ENCODE assay signal across 22 mouse cellular contexts in the genomic region with DNA sequence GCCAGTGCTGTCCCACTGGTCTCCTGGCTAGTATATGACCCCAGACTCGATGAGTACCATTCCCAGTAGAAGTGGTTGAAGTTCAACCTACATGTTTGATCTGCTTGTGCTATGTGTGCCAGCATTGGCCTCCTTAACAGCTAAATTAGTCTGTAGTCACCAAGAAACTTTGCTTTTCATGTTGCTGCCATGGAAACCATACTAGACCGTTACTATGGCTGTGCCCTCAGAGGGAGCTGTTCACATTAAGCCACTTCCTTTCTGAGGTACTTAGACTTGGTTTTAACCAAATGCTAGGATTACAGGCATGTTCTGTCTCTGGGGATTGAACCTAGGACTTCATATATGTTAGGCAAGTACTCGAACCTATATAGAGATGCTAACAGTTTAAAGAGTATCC.
DNase-seq lines count a peak whose midpoint lies in the region; ATAC-seq and TF ChIP-seq lines count a peak whose summit lies in the region.
"Had no signal": no experiment of that assay in that cellular context is flagged by ENCODE, and none has a peak within 500 bp of the region (broad histone marks: within the 10 kb centered on the region; RNA-seq: fewer than 3 reads in every experiment).

No protein-coding gene starts in this region.

- no peak overlapping the region for H3K27ac ChIP-seq in hindbrain, postnatal 0 days
- H3K27ac ChIP-seq in hindbrain, embryonic 14.5 days = no peak overlapping the region
- H3K27ac ChIP-seq: embryonic facial prominence, embryonic 13.5 days; heart, embryonic 15.5 days; liver, embryonic 13.5 days; stomach, postnatal 0 days had no signal

- H3K9me3 ChIP-seq in hindbrain, postnatal 0 days (ENCODE audit: low read length) = no peaks in the 10 kb centered on the region
- 0 out of 2 replicates have a peak, but pooled peaks cover 2% of the 10 kb centered on the region for H3K9me3 ChIP-seq in hindbrain, embryonic 14.5 days (ENCODE audit: control insufficient read depth, low read length)
- H3K9me3 ChIP-seq: embryonic facial prominence, embryonic 13.5 days; heart, embryonic 15.5 days; liver, embryonic 13.5 days had no signal

- no peak overlapping the region for H3K9ac ChIP-seq in hindbrain, postnatal 0 days (replicated peaks; ENCODE audit: low read length)
- H3K9ac ChIP-seq in hindbrain, embryonic 14.5 days = no peak overlapping the region
- H3K9ac ChIP-seq: embryonic facial prominence, embryonic 13.5 days; heart, embryonic 15.5 days; liver, embryonic 13.5 days had no signal

- 57% methylated on average over 3 of the region's 3 CpGs for WGBS in hindbrain, postnatal 0 days
- 63% methylated on average over 3 of the region's 3 CpGs for WGBS in hindbrain, embryonic 14.5 days

- H3K4me3 ChIP-seq in hindbrain, postnatal 0 days (ENCODE audit: low read length) = no peak overlapping the region
- no peak overlapping the region for H3K4me3 ChIP-seq in hindbrain, embryonic 14.5 days (replicated peaks; ENCODE audit: low read length)
- H3K4me3 ChIP-seq: embryonic facial prominence, embryonic 13.5 days; erythroblast, embryonic 14.5 days; heart, embryonic 15.5 days; liver, embryonic 13.5 days had no signal

- no peak for TF ChIP-seq CTCF in hindbrain, postnatal 0 days (IDR thresholded peaks at IDR 0.05; ENCODE audit: low read depth)

- peak; percentile 18 for DNase-seq in hindbrain, postnatal 0 days (ENCODE audit: low spot score)
- DNase-seq in hindbrain, embryonic 14.5 days (ENCODE audit: low spot score) = no peak
- peak; percentile 10 for DNase-seq in thymus, postnatal 14 days
- no peak for DNase-seq in thymus, postnatal 36 days
- DNase-seq in cerebellum, adult 18-20 months = no peak
- DNase-seq in embryo, embryonic 10 days (ENCODE audit: low spot score) = no peak
- DNase-seq: adrenal gland, postnatal 25 days; cerebellum, adult 11 months; cerebellum, postnatal 10 days; gastrocnemius, postnatal 25 days; heart, postnatal 36 days; kidney, postnatal 25 days; layer of hippocampus, postnatal 36 days; liver, embryonic 13.5 days; lung, adult 2 months; lung, postnatal 36 days had no signal

- ATAC-seq in hindbrain, postnatal 0 days = no peak
- ATAC-seq in hindbrain, embryonic 14.5 days (ENCODE audit: low FRiP score) = no peak
- ATAC-seq in granulocyte monocyte progenitor cell, adult 5-6 weeks (replicated peaks; ENCODE audit: poor library complexity, severe bottlenecking) = peak; percentile 54
- ATAC-seq: intestine, postnatal 0 days had no signal

- H3K4me1 ChIP-seq in hindbrain, postnatal 0 days (ENCODE audit: insufficient read depth, low read length) = no peaks in the 10 kb centered on the region
- H3K4me1 ChIP-seq in hindbrain, embryonic 14.5 days (replicated peaks; ENCODE audit: control insufficient read depth, insufficient read depth, low read length) = 0 out of 2 replicates have a peak, but pooled peaks cover 3% of the 10 kb centered on the region
- H3K4me1 ChIP-seq: liver, embryonic 13.5 days had no signal

- H3K36me3 ChIP-seq in hindbrain, postnatal 0 days (ENCODE audit: insufficient read depth, low read length) = no peaks in the 10 kb centered on the region
- H3K36me3 ChIP-seq in hindbrain, embryonic 14.5 days (replicated peaks; ENCODE audit: control insufficient read depth, insufficient read depth) = no peaks in the 10 kb centered on the region
- H3K36me3 ChIP-seq: embryonic facial prominence, embryonic 13.5 days; heart, embryonic 15.5 days; liver, embryonic 13.5 days had no signal

- H3K27me3 ChIP-seq in hindbrain, postnatal 0 days (ENCODE audit: insufficient read depth, low read length) = no peaks in the 10 kb centered on the region
- no peaks in the 10 kb centered on the region for H3K27me3 ChIP-seq in hindbrain, embryonic 14.5 days (ENCODE audit: control insufficient read depth, insufficient read depth, low read length)
- H3K27me3 ChIP-seq: embryonic facial prominence, embryonic 13.5 days; heart, embryonic 15.5 days; liver, embryonic 13.5 days had no signal

- no peak overlapping the region for H3K4me2 ChIP-seq in hindbrain, postnatal 0 days (ENCODE audit: low read depth, low read length)
- H3K4me2 ChIP-seq in hindbrain, embryonic 14.5 days (replicated peaks) = no peak overlapping the region
- H3K4me2 ChIP-seq: embryonic facial prominence, embryonic 13.5 days; heart, embryonic 15.5 days; liver, embryonic 13.5 days had no signal

Comparison
In these comparisons a context has a peak if more than half of its experiments do, and no peak if none do; other contexts are left out.
1. DNase-seq: peak in hindbrain, postnatal 0 days (single experiment) and thymus, postnatal 14 days (single experiment); none in hindbrain, embryonic 14.5 days (single experiment), thymus, postnatal 36 days (0 of 2), cerebellum, adult 18-20 months (0 of 2) and embryo, embryonic 10 days (single experiment).